Mouse (Mus musculus): ENCODE measurements around the gene Gfra4. TPM values are rescaled to one million over a fixed set of nuclear protein-coding genes. Genes with fewer than 3 reads are reported as not detected.

The Gfra4 gene
- polyA plus RNA-seq, 1 experiment from 2014 or later = 52.9 TPM

DNA sequence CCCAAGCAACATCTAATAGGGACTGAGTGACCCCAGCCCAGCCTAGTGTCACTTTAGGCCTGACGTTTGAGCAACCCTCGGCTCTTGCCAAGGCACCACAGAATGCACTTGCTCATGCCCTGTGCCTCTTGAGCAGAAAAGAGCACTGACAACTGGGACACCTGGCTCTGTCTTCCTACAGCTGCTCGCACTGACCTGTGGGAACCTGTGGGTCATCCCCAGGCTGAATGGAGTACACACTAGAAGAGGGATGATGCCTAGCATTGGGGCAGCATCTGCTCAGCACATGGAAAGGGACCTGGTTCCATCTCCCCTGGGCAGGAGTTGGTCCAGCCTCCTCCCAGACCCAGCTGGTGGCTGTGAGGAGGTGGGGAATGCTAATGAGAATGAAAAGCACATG is 15.9 kb downstream of the Gfra4 start:
- no peak for ATAC-seq (ENCODE audit: low FRiP score, low read depth)
- H3K27ac ChIP-seq (replicated peaks) = no peak overlapping the region
- no peaks in the 10 kb centered on the region for H3K4me1 ChIP-seq (replicated peaks)
- H3K4me2 ChIP-seq = no peak overlapping the region
- peaks cover 47% of the 10 kb centered on the region for H3K36me3 ChIP-seq
- WGBS = 85% methylated on average over 3 of the region's 3 CpGs
- no peaks in the 10 kb centered on the region for H3K27me3 ChIP-seq
- H3K9me3 ChIP-seq = no peaks in the 10 kb centered on the region
- no peak overlapping the region for H3K9ac ChIP-seq
- H3K4me3 ChIP-seq = no peak overlapping the region

DNA sequence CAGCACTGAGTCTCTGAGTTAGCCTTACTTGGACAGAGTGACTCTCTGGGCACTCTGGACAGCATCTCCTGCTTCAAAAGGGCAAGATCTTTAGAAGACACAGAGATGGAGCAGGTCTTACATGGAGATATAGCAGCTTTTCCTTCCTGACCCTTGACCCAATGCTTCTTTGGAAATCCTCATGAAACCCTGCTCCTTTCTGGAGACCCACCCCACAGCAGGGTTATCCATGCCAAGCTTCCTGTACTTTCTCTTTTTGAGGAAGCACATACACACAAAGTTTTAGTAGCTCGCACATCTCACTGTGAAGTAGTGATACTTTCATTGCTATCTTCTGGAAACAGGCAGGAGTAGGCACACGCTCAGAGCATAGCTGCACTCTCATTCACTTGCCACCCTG is 17.7 kb downstream of the Gfra4 start:
- H3K9me3 ChIP-seq = no peaks in the 10 kb centered on the region
- H3K4me3 ChIP-seq = no peak overlapping the region
- ATAC-seq (ENCODE audit: low FRiP score, low read depth) = no peak
- H3K4me1 ChIP-seq (replicated peaks) = no peaks in the 10 kb centered on the region
- 93% methylated on average over 2 of the region's 2 CpGs for WGBS
- H3K27ac ChIP-seq (replicated peaks) = no peak overlapping the region
- no peak overlapping the region for H3K9ac ChIP-seq
- no peak overlapping the region for H3K4me2 ChIP-seq
- no peaks in the 10 kb centered on the region for H3K27me3 ChIP-seq
- H3K36me3 ChIP-seq = peaks cover 63% of the 10 kb centered on the region

DNA sequence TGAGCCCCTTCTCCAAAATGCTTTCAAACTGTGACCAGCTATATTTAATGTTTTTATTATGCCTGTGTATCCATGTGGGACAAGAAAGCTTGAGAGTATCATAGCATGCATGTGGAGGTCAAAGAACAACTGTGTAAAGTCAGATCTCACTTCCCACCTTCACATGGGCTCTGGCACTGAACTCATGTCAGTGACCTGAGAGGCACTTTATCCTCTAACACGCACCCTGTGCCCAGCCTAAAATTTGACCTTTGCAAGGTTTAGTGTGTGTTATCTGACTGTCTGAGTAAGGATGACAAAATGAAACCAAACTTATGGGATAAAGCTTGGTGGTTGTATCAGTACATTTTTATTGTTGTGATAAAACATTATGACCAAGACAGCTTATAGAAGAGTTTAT is 32.3 kb downstream of the Gfra4 start:
- Histone ChIP-seq H3K4me2 (no peak overlapping the region), H3K27ac (replicated peaks) (no peak overlapping the region), H3K9ac (no peak overlapping the region), H3K27me3 (no peaks in the 10 kb centered on the region), H3K4me3 (no peak overlapping the region), H3K4me1 (replicated peaks) (no peaks in the 10 kb centered on the region), H3K9me3 (no peaks in the 10 kb centered on the region), H3K36me3 (peaks cover 50% of the 10 kb centered on the region)
- ATAC-seq (ENCODE audit: low FRiP score, low read depth) = no peak
- WGBS = 89% methylated on average over 1 of the region's 1 CpGs

DNA sequence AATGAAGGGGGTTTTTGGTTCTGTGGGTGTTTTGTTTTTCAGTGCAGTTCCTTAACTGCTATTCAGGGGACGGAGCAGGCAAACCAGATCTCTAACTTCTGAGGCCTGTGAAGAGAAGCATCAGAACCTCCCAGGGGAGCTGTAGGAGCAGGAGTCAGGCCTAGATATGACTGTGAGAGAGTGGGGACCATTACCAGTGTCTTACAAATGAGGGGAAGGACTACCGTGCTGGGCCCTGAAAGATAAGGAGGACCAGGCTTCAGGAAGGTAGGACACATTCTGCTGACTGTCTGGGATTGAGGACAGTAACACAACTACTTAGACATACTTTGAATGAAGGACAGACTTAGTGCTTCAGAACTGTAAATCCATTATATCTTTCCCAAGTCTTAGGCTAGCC is 33.8 kb downstream of the Gfra4 start:
- Histone ChIP-seq H3K27ac (replicated peaks) (no peak overlapping the region), H3K4me2 (no peak overlapping the region), H3K4me1 (replicated peaks) (no peaks in the 10 kb centered on the region), H3K4me3 (no peak overlapping the region), H3K27me3 (no peaks in the 10 kb centered on the region), H3K9me3 (no peaks in the 10 kb centered on the region), H3K36me3 (peaks cover 50% of the 10 kb centered on the region), H3K9ac (no peak overlapping the region)
- no peak for ATAC-seq (ENCODE audit: low FRiP score, low read depth)
- 85% methylated on average over 2 of the region's 2 CpGs for WGBS

DNA sequence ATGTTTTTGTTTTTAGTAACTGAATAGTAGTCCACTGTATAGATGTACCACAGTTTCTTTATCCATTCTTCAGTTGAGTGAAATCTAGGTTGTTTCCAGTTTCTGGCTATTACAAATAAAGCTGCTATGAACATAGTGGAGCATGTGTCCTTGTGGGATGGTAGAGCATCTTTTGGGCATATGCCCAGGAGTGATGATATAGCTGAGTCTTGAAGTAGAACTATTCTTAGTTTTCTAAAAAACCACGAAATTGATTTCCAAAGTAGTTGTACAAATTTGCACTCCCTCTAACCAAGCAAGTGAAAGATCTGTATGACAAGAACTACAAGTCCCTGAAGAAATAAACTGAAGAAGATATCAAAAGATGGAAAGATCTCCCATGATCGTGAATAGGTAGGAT is 50.1 kb downstream of the Gfra4 start:
- H3K4me3 ChIP-seq = no peak overlapping the region
- no peak for ATAC-seq (ENCODE audit: low FRiP score, low read depth)
- no peaks in the 10 kb centered on the region for H3K27me3 ChIP-seq
- WGBS = 98% methylated on average over 2 of the region's 2 CpGs
- no peak overlapping the region for H3K27ac ChIP-seq (replicated peaks)
- no peaks in the 10 kb centered on the region for H3K4me1 ChIP-seq (replicated peaks)
- peaks cover 35% of the 10 kb centered on the region for H3K36me3 ChIP-seq
- no peak overlapping the region for H3K9ac ChIP-seq
- no peaks in the 10 kb centered on the region for H3K9me3 ChIP-seq
- H3K4me2 ChIP-seq = no peak overlapping the region

Small RNA genes lying within 50 kb of the gene (microRNA-seq; reads per million reads assigned to microRNA genes)
- not detected for gene Mir6973b

Other genes starting within 250 kb of the Gfra4 start
- gene 4930402H24Rik, start 136.7 kb downstream of the Gfra4 start, polyA plus RNA-seq (2015; fragmentation: Nextera tagmentation; extraction: Ambion mirVana) = 86.1 and 90.7 TPM in 2 replicates
- 14.8 and 15.0 TPM in 2 replicates for gene Atrn, start 136.6 kb downstream of the Gfra4 start, polyA plus RNA-seq (2015; fragmentation: Nextera tagmentation; extraction: Ambion mirVana)
- 1.0 and 2.3 TPM in 2 replicates for gene Adam33, start 20.7 kb upstream of the Gfra4 start, polyA plus RNA-seq (2015; fragmentation: Nextera tagmentation; extraction: Ambion mirVana)
- gene Siglec1, start 43.7 kb upstream of the Gfra4 start, polyA plus RNA-seq (2015; fragmentation: Nextera tagmentation; extraction: Ambion mirVana) = 0.22 and 0.63 TPM in 2 replicates
- gene Hspa12b, start 84.2 kb upstream of the Gfra4 start, polyA plus RNA-seq (2015; fragmentation: Nextera tagmentation; extraction: Ambion mirVana) = 4.7 and 4.8 TPM in 2 replicates
- not detected in 2 replicates for gene Gm11037, start 90.4 kb upstream of the Gfra4 start, polyA plus RNA-seq (2015; fragmentation: Nextera tagmentation; extraction: Ambion mirVana)
- 86.4 and 90.9 TPM in 2 replicates for gene 1700037H04Rik, start 117.0 kb upstream of the Gfra4 start, polyA plus RNA-seq (2015; fragmentation: Nextera tagmentation; extraction: Ambion mirVana)
- 15.2 and 15.5 TPM in 2 replicates for gene Cenpb, start 137.0 kb upstream of the Gfra4 start, polyA plus RNA-seq (2015; fragmentation: Nextera tagmentation; extraction: Ambion mirVana)
- gene Cdc25b, start 143.9 kb upstream of the Gfra4 start, polyA plus RNA-seq (2015; fragmentation: Nextera tagmentation; extraction: Ambion mirVana) = 29.2 and 30.8 TPM in 2 replicates
- gene Spef1, start 144.2 kb upstream of the Gfra4 start, polyA plus RNA-seq (2015; fragmentation: Nextera tagmentation; extraction: Ambion mirVana) = 10.3 and 10.9 TPM in 2 replicates
- 33.5 and 33.9 TPM in 2 replicates for gene Ap5s1, start 164.0 kb upstream of the Gfra4 start, polyA plus RNA-seq (2015; fragmentation: Nextera tagmentation; extraction: Ambion mirVana)
- 7.9 and 8.0 TPM in 2 replicates for gene Mavs, start 191.0 kb upstream of the Gfra4 start, polyA plus RNA-seq (2015; fragmentation: Nextera tagmentation; extraction: Ambion mirVana)
- 25.2 and 26.1 TPM in 2 replicates for gene Pank2, start 219.4 kb upstream of the Gfra4 start, polyA plus RNA-seq (2015; fragmentation: Nextera tagmentation; extraction: Ambion mirVana)